Mouse (Mus musculus) thymus, postnatal 0 days (tissue): ENCODE results near the gene Cspg5. TPM values are rescaled to one million over a fixed set of nuclear protein-coding genes. Genes with fewer than 3 reads are reported as not detected.

Experiments used
- DNase-seq: peaks from one replicate; pipeline ENCODE4 v3.0.0-alpha.2; 2015; ENCODE audit warnings: low spot score
- polyA plus RNA-seq: library from polyadenylated mRNA; unstranded; fragments of >200 nt; fragmentation: Nextera tagmentation; extraction: Ambion mirVana; gene quantifications from 2 replicates; pipeline ENCODE4 v1.2.1, GENCODE M21; 2015

The Cspg5 gene
- 0.12 and 0.26 TPM in 2 replicates for polyA plus RNA-seq

DNA sequence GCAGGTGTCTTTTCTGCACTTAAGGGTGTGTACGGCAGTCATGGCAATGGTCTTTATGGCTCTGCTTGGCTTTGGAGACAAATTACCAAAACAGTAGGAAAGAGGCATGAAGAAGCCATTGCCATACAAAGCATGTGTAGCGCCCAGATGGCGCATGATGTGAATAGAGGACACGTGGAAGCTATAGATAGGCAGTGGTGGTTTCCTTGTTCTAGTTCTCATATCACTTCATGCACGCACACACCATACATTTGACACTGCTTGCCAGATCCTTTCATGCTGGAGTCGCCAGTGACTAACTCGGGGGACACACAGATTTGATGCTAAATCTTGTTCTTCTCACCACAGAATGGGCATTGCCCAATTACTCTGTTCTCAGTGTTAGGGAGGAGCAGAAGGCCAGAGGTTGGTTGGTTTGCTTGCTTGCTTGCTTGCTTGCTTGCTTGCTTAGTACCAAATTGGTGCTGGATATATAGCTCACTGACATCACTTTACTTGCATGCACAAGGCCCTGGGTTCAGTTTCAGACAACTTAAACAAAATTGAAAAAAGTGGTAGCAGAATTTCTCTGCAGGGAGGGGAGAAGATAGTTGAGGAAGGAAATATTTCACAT is at the start of gene Cspg5:
Gene Cspg5, plus strand, starts transcription at position 563 of the 613 bp plus-strand sequence.
- DNase-seq = no peak

- no peak for DNase-seq
Measured at GRCm38 (mm10) chr9:110199870-110200269, 43.7 kb upstream of the Cspg5 start.

DNA sequence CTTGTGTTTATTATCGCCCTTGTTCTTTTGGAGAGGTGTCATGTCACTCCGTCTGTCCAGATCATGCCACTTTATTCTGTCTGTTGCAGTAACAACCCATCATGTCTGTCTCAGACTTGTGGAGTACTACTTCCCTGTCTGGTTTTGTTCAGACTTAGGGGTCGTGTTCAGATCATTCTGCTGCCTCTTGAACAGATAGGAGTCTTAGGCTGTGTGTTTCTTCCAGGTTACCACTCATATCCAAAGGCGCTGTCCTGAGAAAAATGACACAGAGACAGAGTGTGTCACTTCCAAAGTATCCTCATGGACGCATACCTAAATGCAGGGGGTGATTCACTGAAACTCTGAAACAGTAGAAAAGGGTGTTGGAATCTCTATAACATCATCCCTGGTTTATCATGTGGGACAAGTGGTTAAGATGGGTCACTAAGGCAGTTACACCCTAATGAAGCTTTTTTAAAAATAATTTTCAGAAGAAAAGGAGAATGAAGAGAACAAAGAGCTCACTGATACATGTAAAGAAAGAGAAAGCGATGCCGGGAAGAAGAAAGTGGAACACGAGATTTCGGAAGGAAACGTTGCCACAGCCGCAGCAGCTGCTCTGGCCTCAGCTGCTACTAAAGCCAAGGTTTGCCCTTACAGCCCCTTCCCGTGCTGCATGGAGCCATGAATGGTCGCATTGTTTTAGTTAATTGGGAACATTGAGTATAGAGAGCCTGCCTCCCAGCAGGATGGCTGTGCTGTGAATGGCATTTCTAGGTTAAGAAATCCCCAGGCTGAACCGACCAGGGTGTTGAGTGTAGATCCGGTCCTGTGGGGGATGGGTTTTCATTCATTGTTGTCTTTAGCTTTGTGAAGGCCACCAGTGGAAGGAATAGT is 37.8 kb upstream of the Cspg5 start:
- no peak for DNase-seq

DNA sequence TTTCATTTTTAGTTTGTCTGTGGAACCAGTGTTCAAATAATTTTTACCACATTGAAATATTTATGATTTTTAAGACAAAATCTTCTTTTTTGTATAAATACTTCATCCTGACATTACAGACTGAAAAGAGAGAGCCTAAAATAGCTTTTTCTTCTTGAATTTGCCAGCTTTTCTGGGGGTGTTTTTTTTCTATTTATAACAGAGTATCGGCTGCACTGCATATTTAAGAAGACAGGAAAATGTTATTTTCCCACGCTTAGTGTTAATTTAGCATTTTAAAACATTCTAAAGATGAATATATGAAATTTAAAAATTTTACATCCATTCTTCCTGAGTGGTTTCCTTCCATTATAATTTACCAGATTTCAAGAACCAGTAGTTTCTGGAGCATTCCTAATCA is 37.1 kb upstream of the Cspg5 start:
- no peak for DNase-seq

DNA sequence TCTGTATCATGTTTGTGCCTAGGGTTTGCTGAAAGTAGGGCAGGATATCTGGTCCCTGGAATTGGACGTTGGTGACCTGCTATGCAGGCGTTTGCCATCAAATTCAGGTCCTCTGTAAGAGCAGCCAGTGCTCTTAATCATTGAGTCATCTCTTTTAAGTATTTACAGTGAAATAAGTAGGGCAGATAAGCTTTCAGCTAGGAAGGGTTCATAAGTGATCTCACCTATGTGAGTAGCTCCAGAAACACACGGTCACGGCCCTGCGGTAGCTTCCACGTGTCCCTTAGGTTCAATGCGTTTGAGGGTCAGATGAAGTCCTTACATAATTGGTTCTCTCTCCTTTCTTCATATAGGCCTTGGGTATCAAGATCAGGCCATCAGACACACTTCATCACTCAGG is 35.3 kb upstream of the Cspg5 start:
- no peak for DNase-seq

GRCm38 (mm10) chr9:110208967-110209366 is 34.6 kb upstream of the Cspg5 start:
- DNase-seq = no peak

GRCm38 (mm10) chr9:110224273-110224672 is 19.3 kb upstream of the Cspg5 start:
- no peak for DNase-seq

DNA sequence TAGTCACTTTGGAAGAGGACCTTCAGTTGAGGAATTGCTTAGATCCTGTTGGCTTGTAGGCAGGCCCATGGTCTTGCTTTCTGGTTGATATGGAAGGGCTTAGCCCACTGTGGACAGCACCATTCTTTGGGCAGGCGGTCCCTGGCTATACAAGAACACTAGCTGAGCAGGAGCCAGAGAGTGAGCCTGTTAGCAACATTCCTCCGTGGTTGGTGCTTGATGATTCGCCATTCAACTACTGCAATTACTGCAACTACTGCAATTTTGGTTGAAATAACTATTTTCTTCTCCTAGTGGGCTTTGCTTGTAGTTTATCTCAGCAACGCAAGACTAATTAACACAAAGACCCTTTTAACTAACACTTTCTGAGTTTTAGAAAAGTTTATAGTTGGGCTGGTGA is 17.4 kb upstream of the Cspg5 start:
- DNase-seq = no peak

GRCm38 (mm10) chr9:110228671-110229070 is 14.9 kb upstream of the Cspg5 start:
- no peak for DNase-seq

DNA sequence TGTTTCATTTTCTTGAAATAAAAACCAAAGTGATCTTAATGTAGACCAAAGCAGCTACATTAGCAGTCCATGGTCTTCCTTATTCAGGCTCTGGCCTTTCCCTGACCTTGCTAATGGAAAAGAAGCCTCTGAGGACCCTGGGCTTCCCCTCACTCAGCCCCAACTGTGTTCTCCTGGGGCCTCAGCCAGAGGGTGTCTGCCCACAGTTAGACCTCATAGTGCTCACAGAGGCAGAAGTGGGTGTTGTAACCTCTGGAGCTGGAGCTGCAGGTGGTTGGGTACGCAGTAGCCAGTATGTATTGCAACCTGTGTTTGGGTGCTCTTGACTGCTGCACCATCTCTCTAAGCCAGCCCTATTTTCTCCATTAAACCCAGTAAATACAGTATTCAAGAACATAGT is 14.5 kb upstream of the Cspg5 start:
- DNase-seq = no peak

GRCm38 (mm10) chr9:110229566-110230248 is 13.9 kb upstream of the Cspg5 start:
- no peak for DNase-seq

DNA sequence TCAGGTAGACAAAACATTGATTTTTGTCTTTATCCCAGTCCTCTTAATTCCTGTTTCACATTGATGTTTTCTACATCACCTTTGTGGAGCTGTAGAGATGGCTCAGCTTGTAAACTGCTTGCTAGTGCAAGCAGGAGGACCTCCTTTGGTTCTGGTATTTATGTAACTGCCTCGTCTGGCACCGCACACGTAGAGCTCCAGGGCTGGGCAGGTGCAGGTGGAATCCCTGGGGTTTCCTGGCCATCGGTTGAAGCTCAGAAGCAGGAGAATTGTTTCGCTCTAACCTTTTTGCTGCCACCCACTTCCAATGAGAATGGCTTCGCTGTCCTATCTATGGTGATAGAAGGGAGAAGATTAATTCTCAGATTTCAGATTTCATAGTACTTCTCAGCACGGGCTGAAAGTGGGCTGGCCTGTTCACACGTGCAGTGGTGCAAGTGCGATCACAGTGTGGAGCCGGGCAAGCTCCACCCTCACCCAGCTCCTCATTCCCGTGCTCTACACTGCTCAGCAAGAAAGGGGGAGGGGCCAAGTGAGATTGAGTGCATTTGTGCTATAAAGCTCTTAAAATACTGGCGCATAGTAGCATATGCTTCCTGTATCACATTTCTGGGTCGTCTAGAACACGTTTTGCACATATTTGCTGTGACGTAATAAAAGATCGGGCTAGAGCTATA is 13.1 kb upstream of the Cspg5 start:
- DNase-seq = no peak

GRCm38 (mm10) chr9:110234962-110235361 is 8.6 kb upstream of the Cspg5 start:
- no peak for DNase-seq

DNA sequence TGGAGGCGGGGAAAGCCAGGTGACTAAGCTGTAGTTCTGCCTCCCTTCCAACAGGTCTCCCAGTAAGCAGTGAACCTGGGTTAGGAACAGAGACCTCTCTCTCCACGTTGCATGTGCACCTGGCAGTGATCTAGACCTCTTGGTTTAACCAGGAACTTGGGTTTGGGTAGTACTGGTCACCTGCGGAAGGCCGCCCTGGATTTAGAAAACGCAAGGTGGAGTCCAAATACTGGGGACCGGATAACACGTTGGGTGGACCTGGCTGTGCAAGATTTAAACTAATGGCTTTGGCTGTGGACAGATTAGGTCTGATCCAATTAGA is 945 bp downstream of the Cspg5 start:
- DNase-seq = no peak

DNA sequence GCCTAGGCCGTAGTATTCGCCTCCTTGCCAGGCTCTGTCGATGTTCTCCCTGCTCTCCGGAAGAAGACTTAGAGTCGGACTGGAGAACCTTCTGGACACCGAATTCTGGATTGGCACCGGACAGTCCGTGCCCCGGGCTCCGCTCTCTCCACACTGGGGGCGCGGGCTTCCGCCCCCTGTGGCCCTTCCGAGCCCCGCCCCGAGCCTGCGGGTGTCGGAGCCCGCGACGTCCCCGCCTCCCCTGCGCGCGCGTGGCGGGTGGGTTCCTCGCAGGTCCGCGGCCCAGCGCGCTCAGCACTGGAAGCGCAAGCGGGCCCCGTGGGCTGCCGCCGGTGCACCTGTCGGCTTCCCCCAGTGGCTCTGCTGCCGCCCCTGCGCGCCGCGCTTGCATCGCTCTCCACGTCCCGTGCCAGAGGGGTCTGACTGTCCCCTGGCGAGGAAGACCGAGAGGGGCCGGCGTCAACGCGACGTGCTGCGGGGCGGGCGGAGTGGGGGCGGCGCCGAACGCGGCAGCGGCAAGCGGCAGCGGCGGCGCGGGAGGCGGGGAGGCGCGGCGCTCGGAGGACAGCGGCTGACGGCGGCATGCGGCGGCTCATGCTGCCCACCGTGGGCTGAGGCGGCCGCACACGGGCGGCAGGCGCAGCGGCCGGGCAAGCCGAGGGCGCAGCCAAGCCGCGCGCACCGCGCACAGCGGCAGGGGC is 1.5 kb downstream of the Cspg5 start:
- peak; percentile 10 for DNase-seq

GRCm38 (mm10) chr9:110245590-110246320 is 2.2 kb downstream of the Cspg5 start:
- DNase-seq = peak; percentile 27

DNA sequence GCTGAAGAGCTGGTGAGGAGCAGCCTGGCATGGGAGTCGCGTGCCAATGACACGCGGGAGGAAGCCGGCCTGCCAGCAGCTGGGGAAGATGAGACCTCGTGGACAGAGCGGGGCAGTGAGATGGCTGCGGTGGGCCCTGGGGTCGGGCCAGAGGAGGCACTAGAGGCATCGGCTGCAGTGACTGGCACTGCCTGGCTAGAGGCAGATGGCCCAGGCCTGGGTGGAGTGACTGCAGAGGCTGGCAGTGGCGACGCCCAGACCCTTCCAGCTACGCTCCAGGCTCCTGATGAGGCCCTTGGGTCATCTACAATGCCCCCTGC is 2.7 kb downstream of the Cspg5 start:
- DNase-seq = no peak

- DNase-seq = no peak
Measured at GRCm38 (mm10) chr9:110247049-110247448, 3.5 kb downstream of the Cspg5 start.

GRCm38 (mm10) chr9:110248861-110249260 is 5.3 kb downstream of the Cspg5 start:
- DNase-seq = no peak

- DNase-seq = no peak
Measured at GRCm38 (mm10) chr9:110249823-110250543, 6.4 kb downstream of the Cspg5 start.
